Mouse (Mus musculus): ENCODE data around the gene Kif21b.
A peak's percentile ranks its signal among the peaks of the same experiment; 100 is the strongest.

The Kif21b gene

GRCm38 (mm10) chr1:136130951-136131558, at the start of gene Kif21b:
Kif21b (plus strand) TSS chr1:136131389.
- DNase-seq (ENCODE audit: low spot score): peak; percentile 83

- no peak for DNase-seq (ENCODE audit: low spot score)
Measured at GRCm38 (mm10) chr1:136085988-136086685, 45.1 kb upstream of the Kif21b start.

GRCm38 (mm10) chr1:136089368-136090165, 41.6 kb upstream of the Kif21b start:
- no peak for DNase-seq (ENCODE audit: low spot score)

DNA sequence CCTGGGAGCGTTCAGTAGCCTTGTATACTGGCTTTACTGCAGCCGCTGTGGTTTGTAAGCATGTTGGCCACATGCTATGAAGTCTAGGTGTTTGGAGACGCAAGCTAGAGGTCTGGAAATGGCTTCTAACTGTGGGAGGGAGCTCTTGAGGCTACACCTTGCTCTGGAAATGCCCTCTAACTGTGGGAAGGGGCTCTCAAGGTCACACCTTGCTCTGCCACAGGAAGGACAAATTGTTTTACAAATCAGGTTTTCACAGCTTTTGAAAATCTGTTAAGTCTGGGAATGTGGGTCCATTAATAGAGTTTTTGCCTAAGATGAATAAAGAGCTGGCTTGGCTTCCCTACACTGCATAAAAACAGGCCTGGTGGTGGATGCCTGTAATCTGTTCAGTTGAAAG, 37.5 kb upstream of the Kif21b start:
- DNase-seq (ENCODE audit: low spot score): no peak

- DNase-seq (ENCODE audit: low spot score): no peak
Measured at GRCm38 (mm10) chr1:136094807-136095206, 36.4 kb upstream of the Kif21b start.

DNA sequence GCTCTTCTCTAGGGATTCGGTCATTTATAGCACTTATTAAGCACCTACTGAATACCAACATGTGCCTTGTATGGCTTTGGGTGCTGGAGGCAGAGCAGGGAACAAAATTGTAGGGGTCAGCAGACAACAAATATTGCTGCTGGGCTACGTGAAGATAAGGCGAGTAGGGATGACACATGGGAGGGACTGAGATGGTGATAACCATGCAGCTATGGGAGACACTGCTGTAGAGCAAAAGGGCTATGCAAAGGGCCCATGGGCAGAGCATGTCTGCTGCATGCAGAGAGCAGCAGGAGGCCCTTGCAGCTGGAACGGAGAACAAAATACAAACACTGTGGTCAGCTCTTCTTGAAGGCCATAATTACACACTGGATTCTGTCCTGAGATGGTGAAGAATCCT, 29.1 kb upstream of the Kif21b start:
- no peak for DNase-seq (ENCODE audit: low spot score)

DNA sequence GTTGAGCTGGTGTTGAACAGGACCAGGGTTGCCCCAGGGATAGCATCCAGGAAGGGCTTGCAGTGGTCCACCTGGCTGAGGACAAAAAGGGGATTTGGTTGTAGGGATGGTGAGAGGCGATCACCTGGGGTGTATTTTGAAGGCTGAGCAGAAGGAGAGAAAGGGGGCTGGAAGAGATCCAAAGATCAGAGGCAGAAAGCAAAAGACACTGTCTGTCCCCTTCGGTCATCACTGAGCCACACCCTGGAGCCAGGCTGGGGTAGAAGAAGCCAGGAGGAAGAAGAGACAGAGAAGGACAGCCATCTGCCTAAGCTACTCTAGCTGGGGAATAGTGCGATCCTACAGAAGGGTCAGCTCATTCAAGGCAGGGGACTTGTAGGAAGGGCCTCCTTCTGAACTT, 28.6 kb upstream of the Kif21b start:
- no peak for DNase-seq (ENCODE audit: low spot score)

GRCm38 (mm10) chr1:136102981-136103380, 28.2 kb upstream of the Kif21b start:
- no peak for DNase-seq (ENCODE audit: low spot score)

DNA sequence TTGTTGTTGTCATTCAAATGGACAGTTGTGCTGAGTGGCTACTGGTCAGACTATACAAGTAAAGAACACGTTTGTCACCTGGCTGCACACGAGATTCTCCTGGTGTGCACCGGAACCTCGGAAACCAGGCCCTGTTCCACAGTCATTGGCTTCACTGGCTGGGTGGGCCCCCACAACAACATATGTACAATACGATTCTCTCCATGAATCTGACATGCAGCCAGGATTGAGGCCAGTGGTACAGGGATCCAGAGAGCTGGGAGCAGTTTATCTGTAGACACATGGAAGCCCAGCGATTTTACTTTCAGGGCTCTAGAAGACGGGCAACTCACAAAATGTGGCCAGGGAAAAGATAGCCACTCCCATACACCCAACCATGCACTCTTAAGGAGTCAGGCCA, 27.5 kb upstream of the Kif21b start:
- DNase-seq (ENCODE audit: low spot score): no peak

DNA sequence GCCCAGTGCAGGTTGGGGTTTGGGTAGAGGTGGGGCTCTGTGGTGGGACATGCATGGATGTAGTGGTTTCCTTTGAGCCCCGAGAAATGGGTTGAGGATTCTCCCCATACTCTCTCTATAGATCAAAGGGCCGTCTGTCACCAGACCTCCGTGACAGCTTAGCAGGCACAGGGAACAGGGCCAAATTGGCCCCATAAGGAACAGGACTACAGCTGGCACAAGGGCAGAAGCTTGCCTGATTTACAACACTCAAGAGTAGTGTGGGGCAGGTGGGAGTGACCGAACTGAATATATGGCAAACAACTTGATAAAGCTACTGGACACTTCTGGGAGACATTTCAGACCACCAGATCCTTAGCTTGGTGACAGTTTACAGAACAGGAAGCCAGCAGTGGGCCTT, 26.4 kb upstream of the Kif21b start:
- DNase-seq (ENCODE audit: low spot score): no peak

DNA sequence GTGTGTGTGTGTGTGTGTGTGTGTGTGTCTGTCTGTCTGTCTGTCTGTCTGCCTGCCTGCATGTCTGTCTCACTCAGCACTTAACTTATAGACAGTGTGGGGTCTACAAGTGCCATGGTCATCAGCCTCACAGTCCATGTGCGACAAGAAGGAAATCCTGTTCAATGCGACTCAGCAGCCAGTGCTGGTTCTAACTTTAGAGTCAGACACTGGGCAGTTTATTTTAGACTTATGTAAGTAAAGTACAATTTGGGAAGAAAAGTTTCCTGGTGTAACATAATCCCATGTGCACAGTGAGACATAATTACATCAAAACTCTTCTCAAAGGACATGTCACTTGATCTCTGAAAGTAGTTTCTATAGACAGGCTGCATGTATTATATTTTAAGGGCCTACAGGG, 21.7 kb upstream of the Kif21b start:
- no peak for DNase-seq (ENCODE audit: low spot score)

GRCm38 (mm10) chr1:136116183-136116582, 15.0 kb upstream of the Kif21b start:
- DNase-seq (ENCODE audit: low spot score): peak; percentile 55

DNA sequence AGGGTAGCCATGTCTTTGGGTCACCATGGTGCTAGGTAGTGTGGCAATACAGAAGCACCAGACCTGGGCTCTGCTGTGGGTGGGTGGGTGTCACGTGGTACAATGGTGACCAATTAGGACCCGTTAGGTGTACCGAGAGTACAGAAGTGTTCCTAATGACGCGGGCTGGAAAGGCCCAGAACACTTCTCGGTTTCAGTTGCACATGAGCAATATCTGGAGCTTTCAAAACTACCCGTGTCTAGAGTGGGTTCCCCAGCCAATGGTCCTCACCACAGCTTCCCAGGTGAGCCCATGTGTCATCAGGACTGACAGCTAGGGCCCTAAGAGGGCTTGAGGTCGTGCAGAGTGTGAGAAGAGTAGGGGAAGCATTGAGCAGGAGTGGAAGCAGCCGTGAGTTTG, 14.1 kb upstream of the Kif21b start:
- no peak for DNase-seq (ENCODE audit: low spot score)

DNA sequence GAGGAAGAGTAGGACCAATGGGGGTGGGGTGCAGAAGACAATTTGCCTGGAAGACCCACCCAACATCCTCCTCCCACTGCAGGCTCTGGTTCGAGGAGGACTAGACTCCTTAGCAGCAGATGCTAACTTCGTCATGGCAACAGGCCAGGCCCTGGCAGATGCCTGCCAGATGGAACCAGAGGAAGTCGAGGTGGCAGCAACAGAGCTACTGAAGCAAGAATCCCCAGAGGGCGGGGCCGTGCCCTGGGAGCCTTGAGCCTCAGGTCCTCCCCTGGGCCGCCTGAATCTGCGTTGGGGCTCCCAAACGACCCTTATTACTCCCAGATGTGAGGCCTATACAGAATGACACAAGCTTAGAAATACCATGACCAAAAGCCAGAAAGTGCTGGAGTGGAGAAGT, 12.3 kb upstream of the Kif21b start:
- DNase-seq (ENCODE audit: low spot score): no peak

DNA sequence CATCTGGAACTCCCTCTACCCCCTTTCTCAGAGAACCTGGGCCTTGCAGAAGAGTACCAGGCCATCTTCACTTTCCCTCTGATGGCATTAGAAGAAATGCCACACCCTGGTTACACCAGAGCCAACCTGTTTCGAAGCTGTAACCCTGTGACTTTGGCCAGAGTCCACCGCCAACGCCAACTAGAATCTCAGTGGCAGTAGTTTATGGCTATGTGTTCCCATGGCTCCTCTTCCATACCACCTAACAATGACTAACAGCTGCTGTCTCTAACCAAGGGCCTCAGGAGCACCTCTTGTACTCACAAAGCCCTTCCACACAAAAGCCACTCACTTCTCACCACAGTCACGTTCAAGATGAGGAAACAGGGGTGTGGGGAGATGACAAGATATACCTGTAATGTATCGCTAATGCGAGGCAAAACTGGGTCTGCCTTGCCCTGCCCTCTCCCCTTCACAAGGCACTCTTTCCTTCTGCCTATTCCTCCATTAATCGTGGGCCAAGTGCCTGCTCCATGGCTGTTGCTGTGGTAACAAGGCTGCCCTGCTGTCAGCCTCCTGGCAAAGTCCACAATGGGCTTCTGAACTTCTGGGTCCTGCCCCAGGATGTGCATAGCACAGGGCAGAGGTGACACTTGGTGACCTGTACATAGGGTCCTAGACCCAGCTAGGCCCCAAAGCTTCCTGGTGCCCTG, 11.5 kb upstream of the Kif21b start:
- no peak for DNase-seq (ENCODE audit: low spot score)

DNA sequence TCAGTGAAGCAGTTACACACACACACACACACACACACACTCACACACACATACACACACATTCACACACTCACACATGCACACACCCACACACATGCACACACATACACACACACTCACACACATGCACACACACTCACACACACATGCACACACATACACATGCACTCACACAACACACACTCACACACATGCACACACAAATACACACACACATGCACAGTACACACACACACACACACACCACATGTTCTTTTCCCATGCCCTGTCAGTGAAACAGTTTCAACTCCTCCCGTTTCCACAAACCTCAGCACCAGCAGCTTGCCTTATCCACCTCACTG, 11.0 kb upstream of the Kif21b start:
- DNase-seq (ENCODE audit: low spot score): no peak

DNA sequence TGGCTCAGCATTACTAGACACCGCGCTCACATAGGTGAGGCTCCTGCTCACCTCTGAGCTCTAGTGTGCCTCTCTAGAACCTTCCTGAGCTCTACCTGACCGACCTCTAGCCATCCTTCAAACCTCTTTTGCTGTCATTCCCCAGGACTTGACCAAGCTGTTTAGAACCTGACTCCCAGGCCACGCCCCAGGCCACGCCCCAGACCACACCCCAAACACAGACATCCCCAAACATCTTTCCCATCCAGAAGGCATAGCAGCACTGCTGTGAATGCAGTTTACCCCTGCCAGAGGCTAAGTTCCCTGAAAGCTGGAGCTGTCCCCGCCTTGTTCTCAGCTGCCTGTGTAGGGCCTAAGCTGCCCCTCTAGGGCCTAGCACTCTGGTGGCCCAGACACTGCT, 10.4 kb upstream of the Kif21b start:
- DNase-seq (ENCODE audit: low spot score): no peak

DNA sequence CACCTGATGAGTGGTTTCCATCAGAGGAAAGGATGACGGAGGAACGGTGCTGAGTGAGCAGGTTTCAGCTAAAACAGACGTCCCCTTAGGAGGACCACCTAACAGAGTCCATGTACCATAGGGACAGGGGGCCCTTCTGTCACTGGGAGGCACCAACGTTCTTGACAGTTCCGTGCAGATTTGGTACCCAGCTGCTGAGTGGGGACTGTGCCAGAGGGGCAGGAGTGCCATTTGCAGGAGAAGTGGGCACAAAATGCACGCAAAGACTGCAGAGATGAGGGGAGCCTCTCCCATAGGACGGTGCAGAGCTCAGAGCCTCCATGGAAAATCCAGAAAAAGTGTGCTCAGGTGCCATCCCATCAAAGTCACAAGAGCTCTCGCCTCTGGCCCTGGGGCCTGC, 9.2 kb upstream of the Kif21b start:
- no peak for DNase-seq (ENCODE audit: low spot score)

DNA sequence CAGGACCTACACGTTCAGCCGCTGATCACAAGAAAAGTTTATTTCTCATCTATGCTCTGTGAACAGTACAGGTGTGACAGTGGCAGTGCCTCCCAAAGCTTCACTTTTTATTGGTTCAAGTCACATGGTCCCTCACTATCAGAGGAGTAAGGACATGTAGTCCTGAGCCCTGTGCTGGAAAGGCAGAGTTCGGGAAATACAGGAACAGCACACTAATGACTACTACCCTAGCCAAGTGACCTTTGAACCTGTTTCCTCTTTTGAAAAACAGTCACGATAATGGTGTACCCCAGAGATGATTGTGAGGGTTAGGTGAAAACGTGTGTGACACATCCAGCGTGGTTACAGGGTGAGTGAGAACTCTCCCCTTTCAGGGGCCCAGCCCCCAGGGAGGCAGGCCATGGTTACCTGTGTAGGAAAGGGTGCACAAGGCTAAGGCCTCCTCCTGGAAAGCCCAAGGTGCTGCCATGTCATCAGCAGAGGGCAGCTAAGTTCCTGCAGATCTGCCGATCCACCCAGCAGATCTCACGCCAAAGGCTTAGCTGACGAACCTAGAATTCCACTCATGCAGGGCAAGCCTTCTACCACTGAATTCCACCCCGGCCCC, 4.9 kb upstream of the Kif21b start:
- DNase-seq (ENCODE audit: low spot score): no peak

GRCm38 (mm10) chr1:136126895-136127294, 4.3 kb upstream of the Kif21b start:
- DNase-seq (ENCODE audit: low spot score): peak; percentile 27

GRCm38 (mm10) chr1:136127856-136128255, 3.3 kb upstream of the Kif21b start:
- no peak for DNase-seq (ENCODE audit: low spot score)

- no peak for DNase-seq (ENCODE audit: low spot score)
Measured at GRCm38 (mm10) chr1:136128416-136128815, 2.8 kb upstream of the Kif21b start.

Data from ovary, postnatal 36 days (tissue).